Mouse (Mus musculus) gastrocnemius, postnatal 36 days (tissue): Measurements from ENCODE around the gene Gtpbp1. TPM values are rescaled to one million over a fixed set of nuclear protein-coding genes. Genes with fewer than 3 reads are reported as not detected.
A peak's percentile ranks its signal among the peaks of the same experiment; 100 is the strongest.
"Not testable (repeated sequence)": the region's sequence is repeated elsewhere in the genome, so short reads cannot be mapped to it uniquely, and the experiment has no call there.

Experiments
- DNase-seq, 2 experiments: peaks; one replicate each; pipeline ENCODE4 v3.0.0; 2022
- intact Hi-C: fragments of 180-260 bp; cut with DNase I; formaldehyde crosslinking; loops from one replicate; pipeline ENCODE4 v1.15.1; 2025
- long read RNA-seq, 2 experiments: library from polyadenylated mRNA; stranded (forward); transcript quantifications; one replicate each; pipeline ENCODE4 v2.0.0; 2021
- total RNA-seq, 2 experiments: library from RNA; stranded (reverse); gene quantifications; 2 replicates each; pipeline ENCODE4 v1.2.3; 2021

The Gtpbp1 gene
- 10 to 100 TPM; 22.5 to 24.2 TPM for total RNA-seq
- long read RNA-seq, experiment 1, partial matches to known transcripts = 2 of 9 reads
- long read RNA-seq, experiment 1, other reads (novel, unspliced or antisense) = 5 of 9 reads
- long read RNA-seq, experiment 2, partial matches to known transcripts = 11 of 13 reads
- long read RNA-seq, experiment 2, other reads (novel, unspliced or antisense) = 0 of 13 reads

DNA sequence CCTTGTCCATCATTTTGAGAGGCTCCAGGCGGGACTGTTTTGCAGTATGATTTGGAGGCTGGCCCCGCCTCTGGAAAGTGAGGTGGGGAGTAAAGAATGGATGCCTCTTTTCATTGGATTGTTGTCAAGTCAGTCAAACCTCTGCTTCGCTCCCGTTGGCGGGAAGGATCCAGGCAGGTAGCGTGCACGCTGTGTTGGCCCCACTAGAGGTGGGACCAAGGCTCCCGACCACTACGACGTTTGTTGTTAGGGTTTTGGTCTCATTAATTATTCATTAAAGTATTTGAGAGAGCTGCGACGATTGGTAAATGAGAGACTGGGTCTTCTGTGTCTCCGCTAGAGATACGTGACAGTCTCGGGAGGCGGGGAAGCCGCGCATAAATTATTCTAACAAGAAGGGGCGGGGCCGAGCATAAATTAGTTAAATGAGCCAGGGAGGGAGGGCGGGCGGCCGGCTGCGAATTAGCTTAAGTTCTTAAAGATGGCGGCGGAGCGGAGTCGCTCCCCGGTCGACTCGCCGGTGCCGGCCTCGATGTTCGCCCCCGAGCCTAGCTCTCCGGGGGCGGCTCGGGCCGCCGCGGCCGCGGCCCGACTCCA is at the start of gene Gtpbp1:
TSS of gene Gtpbp1 (plus strand) at position 420 of the 597 bp plus-strand sequence.
- intact Hi-C loops = no loop called here
- peak; percentile 87 to 95 for DNase-seq

DNA sequence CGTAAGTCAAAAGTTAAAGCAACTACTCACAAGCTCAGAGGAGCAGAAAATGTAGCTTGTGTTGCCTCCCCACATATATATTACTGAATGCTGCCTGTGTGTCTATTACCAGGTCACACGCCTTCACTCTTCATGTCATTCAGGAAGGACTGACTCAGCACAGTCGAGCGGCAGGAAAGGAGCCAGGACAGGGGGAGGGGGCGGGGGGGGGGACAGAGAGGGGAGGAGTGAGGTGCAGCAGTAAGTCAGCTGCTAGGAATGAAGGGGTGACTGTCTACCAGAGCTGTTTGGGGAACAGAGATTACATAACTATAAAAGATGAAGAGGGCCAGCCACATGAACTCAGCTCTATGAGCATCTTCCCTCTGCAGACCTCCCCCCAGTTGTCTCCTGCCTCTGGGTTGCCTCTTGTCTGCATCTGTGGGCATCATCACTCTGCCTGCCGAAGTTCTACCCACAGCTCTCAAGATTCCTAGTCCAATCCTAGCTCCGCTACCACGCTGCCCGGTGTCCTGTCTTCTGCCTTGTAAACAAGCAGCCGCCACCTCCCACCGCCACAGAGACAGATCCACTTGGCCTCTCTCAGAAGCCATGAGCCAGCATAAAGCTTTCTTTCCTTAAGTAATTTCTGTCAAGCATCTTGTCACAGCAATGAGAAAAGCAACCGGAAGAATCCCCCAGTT is 49.4 kb upstream of the Gtpbp1 start:
- no peak for DNase-seq
- intact Hi-C loops = no loop called here

DNA sequence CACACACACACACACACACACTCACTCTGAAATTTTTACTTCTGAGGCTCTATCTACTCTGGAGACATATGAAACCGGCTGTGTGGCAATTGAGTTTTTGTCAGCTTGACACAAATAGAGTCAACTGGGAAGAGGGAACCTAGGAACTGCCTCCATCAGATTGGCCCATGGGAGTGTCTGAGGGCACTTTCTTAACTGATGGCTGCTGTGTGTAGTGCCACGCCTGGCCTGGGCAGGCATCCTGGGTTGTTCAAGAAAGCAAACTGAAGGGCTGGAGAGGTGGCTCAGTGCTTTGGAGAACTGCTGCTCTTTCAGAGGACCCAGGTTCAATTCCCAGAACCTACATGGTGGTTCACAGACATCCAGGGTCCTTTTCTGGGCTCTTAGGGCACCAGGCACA is 45.2 kb upstream of the Gtpbp1 start:
- intact Hi-C loops = no loop called here

DNA sequence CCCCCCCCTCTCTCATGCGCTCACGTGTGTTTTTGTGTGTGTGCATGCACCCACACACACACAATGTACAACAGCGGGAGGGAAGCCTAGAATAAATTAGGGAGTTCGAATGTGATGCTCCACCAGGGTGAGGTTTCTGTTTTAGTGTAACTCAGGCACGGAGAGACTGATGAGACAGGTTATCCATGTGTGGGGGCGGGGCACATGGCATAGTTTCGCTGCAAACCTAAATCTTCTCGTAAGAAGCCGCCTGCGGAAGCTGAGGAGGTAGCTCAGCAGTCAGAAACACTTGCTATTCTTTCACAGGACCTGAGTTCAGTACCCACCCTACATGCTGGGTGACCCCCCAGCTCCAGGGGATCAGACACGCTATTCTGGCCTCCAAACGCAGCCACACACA is 42.5 kb upstream of the Gtpbp1 start:
- intact Hi-C loops = no loop called here
- no peak for DNase-seq

More for the DNA sequence above, 45.2 kb upstream of the Gtpbp1 start:
- DNase-seq = no peak

DNA sequence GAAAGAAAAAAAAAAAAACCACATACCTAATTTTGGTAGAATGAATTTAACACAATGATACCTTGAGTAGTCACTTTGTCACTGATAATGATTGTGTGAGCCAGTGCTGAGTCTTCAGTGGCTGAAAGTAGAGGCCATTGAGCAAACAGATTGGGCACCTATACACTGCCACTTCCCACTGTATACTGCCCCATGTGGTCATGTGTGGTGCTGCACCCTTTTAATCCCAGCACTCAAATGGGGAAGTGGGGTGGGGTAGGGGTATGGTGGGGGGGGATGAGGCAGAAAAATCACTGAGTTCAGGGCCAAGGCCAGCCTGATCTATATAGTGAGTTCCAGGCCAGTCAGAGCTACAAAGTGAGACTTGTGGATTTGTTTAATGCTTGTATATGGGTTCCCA is 40.1 kb upstream of the Gtpbp1 start:
- no peak for DNase-seq
- intact Hi-C loops = no loop called here

DNA sequence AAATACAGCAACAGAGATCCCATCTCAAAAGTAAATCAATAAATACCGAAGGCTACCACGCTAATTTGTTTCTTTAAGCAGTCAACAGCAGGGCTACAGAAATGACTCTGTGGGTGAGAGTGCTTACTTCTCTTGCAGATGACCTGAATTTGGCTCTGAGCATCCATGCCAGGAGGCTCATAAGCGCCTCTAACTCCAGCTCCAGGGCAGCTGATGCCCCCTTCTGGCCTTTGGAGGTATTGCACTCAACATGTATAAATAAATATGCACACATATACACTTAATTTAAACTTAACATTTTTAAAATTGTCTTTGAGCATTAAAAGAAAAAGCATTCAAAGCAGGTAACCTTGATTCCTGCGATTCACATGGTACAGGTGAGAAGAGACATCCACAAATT is 39.2 kb upstream of the Gtpbp1 start:
- DNase-seq = no peak
- intact Hi-C loops = no loop called here

DNA sequence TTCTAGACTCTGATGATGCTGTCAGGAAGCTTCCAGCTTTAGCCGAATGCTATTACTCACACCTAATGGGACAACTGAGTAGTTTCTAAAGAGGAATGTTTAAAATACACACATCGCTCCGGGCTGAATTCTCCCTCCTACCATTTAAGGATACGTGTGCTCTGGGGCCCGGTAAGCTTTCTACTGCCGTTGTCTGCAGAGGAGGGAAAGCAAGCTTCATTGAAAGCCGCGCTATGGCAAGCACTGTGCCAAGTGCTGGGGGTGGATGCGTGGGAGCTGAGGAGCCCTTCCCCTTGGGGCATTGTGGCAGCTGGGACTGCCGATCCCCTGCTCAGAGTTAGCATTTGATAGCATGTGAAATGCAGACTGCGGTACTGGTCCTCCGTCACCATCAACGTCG is 34.2 kb upstream of the Gtpbp1 start:
- DNase-seq = no peak
- intact Hi-C loops = no loop called here

DNA sequence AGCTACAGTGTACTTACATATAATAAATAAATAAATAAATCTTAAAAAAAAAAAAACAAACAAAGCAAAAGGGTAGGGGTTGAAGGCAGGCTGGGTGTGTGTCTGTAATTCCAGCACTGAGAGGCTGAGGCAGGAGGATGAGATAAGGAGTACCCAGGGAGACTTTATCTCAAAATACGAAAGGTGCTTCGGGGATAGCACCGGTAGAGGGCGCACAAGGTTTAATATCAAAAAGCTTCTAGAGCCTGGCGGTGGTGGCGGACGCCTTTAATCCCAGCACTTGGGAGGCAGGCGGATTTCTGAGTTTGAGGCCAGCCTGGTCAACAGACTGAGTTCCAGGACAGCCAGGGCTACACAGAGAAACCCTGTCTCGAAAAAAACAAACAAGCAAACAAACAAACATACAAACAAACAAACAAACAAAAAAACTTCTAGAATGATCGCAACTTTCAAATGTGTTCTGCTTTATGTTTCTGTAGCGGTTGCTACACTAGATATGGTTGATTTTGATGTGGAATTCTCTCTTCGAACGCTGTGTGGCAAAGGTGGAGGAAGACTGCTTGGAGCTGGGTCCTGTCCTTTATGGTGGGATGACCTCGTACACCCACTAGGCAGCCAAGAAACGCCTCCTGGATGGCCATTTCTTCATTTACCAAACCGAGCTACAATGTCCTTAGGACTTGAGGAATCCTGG is 32.7 kb upstream of the Gtpbp1 start:
- peak; percentile 76 to 78 for DNase-seq
- intact Hi-C loops = no loop called here

DNA sequence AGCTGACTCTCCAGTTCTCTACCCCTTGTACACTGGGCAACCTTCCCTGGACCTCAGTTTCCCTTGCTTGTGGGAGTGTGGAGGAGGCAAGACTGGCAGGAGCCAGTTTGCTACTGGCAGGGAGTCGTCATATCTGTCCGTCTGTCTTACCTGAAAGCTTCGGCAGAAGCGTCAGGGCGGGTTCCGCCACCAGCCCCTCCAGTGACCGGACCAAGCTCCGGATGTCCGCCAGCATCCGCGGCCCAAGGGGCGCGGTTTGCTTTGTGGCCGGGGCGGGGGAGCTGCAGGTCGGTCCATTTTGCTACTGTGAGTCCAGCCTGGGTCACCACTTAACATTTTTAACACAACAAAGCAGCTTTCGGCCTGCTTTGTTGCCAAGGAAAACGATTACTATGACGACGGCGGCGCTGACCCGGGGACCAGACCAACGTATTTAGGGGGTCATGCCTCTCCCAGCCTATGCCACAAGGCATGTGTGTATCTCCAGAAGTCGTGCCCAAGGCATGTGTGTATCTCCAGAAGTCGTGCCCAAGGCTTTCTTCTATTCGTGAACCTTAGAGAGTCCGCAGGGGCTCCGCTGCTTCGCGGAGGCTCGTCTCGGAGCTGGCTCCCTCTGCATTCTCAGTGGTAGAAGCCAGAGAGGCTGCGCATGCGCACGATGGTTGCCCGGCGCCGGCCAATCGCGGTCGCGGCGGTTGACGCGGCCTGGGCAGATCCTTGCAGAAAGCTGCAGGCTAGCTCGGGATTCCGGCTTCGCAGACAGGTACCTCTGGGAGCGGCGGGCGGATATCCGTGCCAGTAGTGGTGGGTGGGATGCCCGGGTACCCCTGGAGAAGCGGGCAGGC is 31.9 kb upstream of the Gtpbp1 start, which contains the start of the genes Fam227a and Cby1:
TSS of gene Fam227a (minus strand) at position 426 of the 845 bp plus-strand sequence.
TSS of gene Cby1 (plus strand) at position 669 of the 845 bp plus-strand sequence.
- intact Hi-C loops = no loop called here
- peak; percentile 93 to 98 for DNase-seq

DNA sequence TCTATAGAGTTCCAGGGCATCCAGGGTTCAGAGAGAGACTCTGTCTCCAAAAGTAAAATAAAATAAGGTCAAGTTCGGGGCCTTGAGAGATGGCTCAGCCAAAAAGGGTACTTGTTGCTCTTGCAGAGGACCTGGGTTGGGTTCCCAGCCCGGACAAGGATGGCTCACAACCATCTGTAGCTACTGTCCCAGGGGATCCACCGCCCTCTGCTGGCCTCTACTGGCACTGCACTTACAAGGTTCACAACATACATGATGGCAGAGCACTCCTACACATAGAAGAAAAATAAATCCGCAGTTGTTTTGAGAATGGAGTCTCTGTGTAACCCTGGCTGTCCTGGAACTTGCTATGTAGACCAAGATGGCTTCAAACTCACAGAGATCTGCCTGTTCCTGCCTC is 28.8 kb upstream of the Gtpbp1 start:
- intact Hi-C loops = no loop called here
- DNase-seq = no peak

DNA sequence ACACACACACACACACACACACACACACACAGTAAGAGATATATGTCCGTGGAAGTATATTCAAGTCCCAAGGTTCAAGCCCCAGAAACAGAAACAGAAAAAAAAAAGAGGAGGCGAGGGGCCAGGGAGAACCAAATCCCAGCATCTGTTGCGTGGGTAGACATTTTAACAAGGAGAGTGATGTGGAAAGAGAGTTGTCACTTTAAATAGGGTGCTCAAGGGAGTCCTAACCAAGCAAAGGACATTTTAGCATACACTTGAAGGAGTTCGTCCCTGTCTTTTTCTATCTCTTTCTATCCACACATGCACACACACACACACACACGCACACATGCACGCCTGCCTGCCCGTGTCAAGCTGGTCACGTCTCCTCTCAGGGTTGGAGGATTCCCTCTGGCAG is 26.0 kb upstream of the Gtpbp1 start:
- intact Hi-C loops = no loop called here
- DNase-seq = no peak

DNA sequence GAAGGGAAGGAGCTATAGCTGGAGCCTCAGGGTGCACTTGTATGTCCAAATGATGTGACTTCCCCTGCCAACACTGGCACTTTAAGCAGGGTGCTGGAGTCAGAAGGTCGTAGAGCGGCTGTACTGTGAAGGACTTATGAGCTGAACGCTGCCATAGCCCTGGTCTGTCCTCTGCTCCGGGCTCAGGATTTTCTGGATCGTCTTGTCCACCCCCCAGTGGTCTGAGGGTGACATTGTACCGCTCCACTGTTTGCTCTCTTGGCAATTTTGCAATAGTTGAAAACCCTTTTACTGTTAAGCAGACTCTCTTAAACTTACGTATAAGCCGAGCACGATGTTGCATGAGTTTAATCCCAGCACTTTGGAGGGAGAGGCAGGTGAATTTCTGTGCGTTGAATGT is 21.4 kb upstream of the Gtpbp1 start:
- no peak for DNase-seq
- intact Hi-C loops = no loop called here

DNA sequence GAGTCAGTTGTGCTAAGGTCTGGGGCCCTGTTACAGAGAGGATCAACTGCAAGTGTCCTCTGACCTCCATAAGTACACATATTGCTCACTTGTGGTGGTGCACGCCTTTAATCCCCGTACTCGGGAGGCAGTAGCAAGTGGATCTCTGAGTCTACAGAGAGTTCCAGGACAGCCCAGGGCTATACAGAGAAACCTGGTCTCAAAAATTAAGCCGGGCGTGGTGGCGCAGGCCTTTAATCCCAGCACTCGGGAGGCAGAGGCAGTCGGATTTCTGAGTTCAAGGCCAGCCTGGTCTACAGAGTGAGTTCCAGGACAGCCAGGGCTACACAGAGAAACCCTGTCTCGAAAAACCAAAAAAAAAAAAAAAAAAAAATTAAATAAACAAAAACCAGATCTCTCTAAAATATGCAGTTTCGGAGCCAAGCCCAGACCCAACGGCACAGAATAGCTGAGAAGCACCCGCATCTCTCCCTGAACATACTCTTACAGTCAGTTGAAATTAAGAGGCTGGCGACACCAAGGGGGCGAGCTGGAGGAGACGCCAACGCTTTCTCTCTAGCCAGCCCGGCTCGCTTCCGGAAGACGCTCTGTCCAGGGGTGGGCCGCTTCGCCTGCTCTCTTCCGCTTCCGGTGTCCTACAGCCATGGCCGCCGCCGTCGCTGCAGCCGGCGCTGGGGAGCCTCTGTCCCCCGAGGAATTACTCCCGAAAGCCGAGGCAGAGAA is 20.2 kb upstream of the Gtpbp1 start, which contains the start of gene Tomm22:
TSS of gene Tomm22 (plus strand) at position 613 of the 723 bp plus-strand sequence.
- intact Hi-C loops = no loop called here

DNA sequence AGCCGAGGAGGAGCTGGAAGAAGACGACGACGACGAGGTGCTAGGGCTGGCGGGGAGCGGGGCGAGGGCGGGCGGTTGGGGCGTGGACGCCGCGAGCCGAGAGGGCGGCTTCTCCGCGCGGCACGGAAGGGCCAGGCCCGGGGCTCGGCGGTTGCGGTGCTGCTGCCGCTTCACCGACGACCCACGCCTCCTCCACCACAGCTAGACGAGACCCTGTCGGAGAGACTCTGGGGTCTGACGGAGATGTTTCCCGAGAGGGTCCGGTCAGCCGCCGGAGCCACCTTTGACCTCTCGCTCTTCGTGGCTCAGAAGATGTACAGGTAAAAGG is 19.7 kb upstream of the Gtpbp1 start:
- intact Hi-C loops = no loop called here
- no peak for DNase-seq

More for the DNA sequence above, 20.2 kb upstream of the Gtpbp1 start, which contains the start of gene Tomm22:
- DNase-seq = peak; percentile 75 to 88

DNA sequence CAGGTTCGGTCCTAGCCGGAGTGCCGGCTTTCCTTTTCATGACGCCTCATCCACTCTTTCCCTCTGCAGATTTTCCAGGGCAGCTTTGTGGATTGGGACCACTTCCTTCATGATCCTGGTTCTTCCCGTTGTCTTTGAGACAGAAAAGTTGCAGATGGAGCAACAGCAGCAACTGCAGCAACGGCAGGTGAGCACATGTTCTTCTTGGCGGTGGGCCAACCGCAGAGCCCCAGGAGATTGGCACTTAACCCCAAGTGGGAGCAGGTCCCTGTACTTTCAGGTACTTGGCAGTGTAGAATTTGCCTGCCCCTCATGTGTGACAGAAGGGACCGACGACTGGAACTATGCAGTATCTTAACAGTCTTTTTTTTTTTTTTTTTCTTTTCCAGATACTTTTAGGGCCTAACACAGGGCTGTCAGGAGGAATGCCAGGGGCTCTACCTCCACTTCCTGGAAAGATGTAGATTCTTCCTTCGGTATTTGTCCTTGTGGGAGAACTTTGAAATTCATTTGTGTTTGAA is 18.8 kb upstream of the Gtpbp1 start:
- intact Hi-C loops, DNase-seq: not testable (repeated sequence)

DNA sequence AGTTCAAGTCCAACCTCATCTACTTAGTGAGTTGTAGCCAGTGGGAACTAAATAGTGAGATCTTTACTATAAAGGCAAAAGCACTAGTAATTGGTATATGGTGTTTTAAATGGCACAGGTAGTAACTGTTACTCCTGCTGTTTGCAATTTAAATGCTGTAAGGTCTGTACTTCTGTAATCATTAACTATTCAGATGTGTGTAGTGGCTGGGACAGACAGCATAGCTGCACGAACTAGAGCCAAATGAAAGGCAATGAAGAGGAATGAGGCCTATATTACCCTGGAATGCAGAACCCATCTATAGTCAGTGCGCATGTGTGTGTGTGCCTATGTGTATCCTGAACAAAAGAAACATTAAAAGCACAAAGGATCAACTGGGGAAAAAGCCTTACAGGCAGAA is 12.7 kb upstream of the Gtpbp1 start:
- DNase-seq = no peak
- intact Hi-C loops = no loop called here

DNA sequence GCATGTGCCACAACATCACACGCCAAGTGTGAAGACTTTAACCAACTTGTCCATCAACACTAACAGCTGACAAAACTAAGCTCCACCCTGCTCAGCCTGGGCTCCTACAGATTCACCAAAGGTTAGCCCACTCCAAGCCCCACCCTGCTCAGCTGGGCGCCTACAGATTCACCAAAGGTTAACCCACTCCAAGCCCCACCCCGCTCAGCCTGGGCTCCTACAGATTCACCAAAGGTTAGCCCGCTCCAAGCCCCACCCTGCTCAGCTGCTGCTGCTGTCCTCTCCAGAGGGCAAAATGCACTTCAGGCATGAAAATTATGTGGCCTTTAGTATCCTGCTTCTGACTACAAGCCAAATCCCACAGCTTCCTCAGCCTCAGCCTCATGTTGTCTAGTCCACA is 8.7 kb upstream of the Gtpbp1 start:
- DNase-seq = no peak
- intact Hi-C loops = no loop called here

DNA sequence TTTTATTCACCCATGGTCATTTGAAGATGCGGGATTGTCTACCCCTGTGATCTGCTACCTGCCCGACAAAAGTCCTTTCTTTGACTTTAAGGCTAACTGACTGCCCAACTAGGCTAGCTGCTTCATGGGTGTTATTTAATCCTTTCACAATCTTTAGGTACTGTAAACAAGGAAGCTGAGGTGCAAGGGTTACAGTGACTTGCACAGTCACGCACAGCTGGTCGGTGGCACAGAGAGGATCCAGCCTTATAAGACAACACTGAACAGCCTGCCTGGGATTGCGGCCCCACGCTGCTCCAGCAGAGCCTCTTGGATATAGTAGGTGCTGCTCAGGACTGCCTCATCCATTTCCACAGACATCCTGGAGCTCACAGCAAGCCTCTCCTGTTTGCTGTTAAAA is 7.5 kb upstream of the Gtpbp1 start:
- intact Hi-C loops = no loop called here
- DNase-seq = no peak

DNA sequence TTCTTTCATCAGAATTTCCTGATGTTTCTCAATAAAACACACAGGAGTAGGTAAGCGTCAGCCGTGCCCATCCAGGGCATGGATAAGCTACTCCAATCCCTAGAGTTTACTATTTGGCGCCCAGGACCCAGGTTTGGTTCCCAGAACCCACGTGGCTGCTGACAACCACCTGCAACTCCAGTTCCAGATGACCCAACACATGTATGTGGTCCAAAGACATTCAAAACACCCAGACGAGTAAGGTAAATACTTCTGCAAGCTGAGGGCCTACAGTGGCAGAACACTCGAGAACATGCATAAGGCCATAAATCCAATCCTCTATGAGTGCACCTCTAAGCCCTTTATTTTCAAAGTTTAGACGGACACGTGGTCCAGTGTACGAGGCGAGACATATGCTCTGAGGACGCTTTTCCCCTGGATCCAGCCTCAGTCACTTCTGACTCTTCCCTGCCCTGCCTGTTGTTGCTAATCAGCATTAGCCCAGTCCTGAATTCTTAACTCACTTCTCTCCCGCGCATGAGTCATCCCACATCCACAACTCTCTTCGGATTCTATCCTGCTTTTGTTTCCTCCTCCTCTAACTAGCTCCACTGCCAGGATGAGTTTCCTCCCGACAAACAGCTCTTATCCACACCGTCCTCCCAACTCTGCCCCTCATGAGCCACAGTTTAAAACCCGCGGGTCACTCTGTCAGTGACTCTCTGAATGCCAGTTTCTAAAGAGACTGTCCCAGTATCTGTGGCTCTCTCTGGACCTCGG is 6.8 kb upstream of the Gtpbp1 start:
- intact Hi-C loops = no loop called here
- no peak for DNase-seq
